8 mouse cellular contexts compared by ENCODE assay signal in the genomic region with DNA sequence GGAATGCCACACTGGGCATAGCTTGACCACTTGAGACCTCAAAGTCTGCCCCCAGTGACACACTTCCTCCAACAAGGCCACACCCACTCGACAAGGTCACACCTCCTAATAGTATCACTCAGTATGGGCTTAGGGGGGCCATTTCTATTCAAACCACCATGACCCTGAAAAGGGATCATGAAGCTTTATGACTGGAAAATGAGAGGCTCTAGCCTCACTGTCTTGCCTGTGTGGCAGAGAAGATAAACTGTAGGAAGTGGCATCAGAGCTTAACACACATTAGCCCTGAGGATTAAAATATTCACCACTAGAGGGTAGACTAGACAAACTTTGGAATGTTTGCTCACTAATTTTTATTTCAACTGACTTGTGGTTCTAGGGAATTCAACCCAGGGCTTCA. TPM values are rescaled to one million over a fixed set of nuclear protein-coding genes. Genes with fewer than 3 reads are reported as not detected.
DNase-seq lines count a peak whose midpoint lies in the region; ATAC-seq and TF ChIP-seq lines count a peak whose summit lies in the region.

No protein-coding gene starts in this region.

- H3K4me2 ChIP-seq in midbrain, embryonic 11.5 days: no peak overlapping the region
- no peak overlapping the region for H3K4me2 ChIP-seq in hindbrain, postnatal 0 days (ENCODE audit: low read depth, low read length)

- no peak for DNase-seq in frontal cortex, postnatal 25 days (ENCODE audit: low spot score in 2 of 2)
- no peak for DNase-seq in midbrain, embryonic 11.5 days (ENCODE audit: low spot score, missing footprints)
- DNase-seq in midbrain, embryonic 10.5 days (ENCODE audit: low spot score): no peak
- DNase-seq in hindbrain, postnatal 0 days (ENCODE audit: low spot score): peak; percentile 79
- peak; percentile 19 for DNase-seq in retina, postnatal 7 days (ENCODE audit: low read depth, low spot score)
- no peak for DNase-seq in frontal cortex, postnatal 10 days (ENCODE audit: low spot score in 2 of 2)
- no peak for DNase-seq in gastrocnemius, postnatal 4 days (ENCODE audit: low spot score in 2 of 2)

- no peaks in the 10 kb centered on the region for H3K9me3 ChIP-seq in midbrain, embryonic 11.5 days (ENCODE audit: control insufficient read depth, low read length)
- H3K9me3 ChIP-seq in midbrain, embryonic 10.5 days (replicated peaks): no peaks in the 10 kb centered on the region
- H3K9me3 ChIP-seq in hindbrain, postnatal 0 days (ENCODE audit: low read length): no peaks in the 10 kb centered on the region

- no peak overlapping the region for H3K27ac ChIP-seq in midbrain, embryonic 11.5 days (ENCODE audit: low read depth, low read length)
- H3K27ac ChIP-seq in midbrain, embryonic 10.5 days (replicated peaks): no peak overlapping the region
- H3K27ac ChIP-seq in hindbrain, postnatal 0 days: no peak overlapping the region

- 84% methylated on average over 1 of the region's 1 CpGs for WGBS in midbrain, embryonic 11.5 days
- WGBS in midbrain, embryonic 10.5 days: 85% methylated on average over 1 of the region's 1 CpGs
- 83% methylated on average over 1 of the region's 1 CpGs for WGBS in hindbrain, postnatal 0 days

- no peaks in the 10 kb centered on the region for H3K36me3 ChIP-seq in midbrain, embryonic 11.5 days (ENCODE audit: control insufficient read depth, insufficient read depth, low read length)
- no peaks in the 10 kb centered on the region for H3K36me3 ChIP-seq in midbrain, embryonic 10.5 days
- H3K36me3 ChIP-seq in hindbrain, postnatal 0 days (ENCODE audit: insufficient read depth, low read length): no peaks in the 10 kb centered on the region

- H3K4me1 ChIP-seq in midbrain, embryonic 11.5 days (ENCODE audit: control insufficient read depth, insufficient read depth, low read length): no peaks in the 10 kb centered on the region
- H3K4me1 ChIP-seq in midbrain, embryonic 10.5 days: no peaks in the 10 kb centered on the region
- no peaks in the 10 kb centered on the region for H3K4me1 ChIP-seq in hindbrain, postnatal 0 days (ENCODE audit: insufficient read depth, low read length)

- H3K27me3 ChIP-seq in midbrain, embryonic 11.5 days (ENCODE audit: control insufficient read depth, insufficient read depth, low read length): no peaks in the 10 kb centered on the region
- no peaks in the 10 kb centered on the region for H3K27me3 ChIP-seq in midbrain, embryonic 10.5 days (ENCODE audit: low read depth, poor library complexity, severe bottlenecking)
- H3K27me3 ChIP-seq in hindbrain, postnatal 0 days (ENCODE audit: insufficient read depth, low read length): 0 out of 2 replicates have a peak, but pooled peaks cover 1% of the 10 kb centered on the region

- no peak overlapping the region for H3K4me3 ChIP-seq in midbrain, embryonic 11.5 days (ENCODE audit: low read depth, low read length)
- no peak overlapping the region for H3K4me3 ChIP-seq in midbrain, embryonic 10.5 days
- no peak overlapping the region for H3K4me3 ChIP-seq in hindbrain, postnatal 0 days (ENCODE audit: low read length)

- TF ChIP-seq CTCF in hindbrain, postnatal 0 days (IDR thresholded peaks at IDR 0.05; ENCODE audit: low read depth): peak; percentile 73

- peak; percentile 78 for ATAC-seq in frontal cortex, adult (ENCODE audit: low TSS enrichment)
- peak; percentile 9; the same call in 1 of the 2 replicates for ATAC-seq in midbrain, embryonic 11.5 days (ENCODE audit: low FRiP score)
- peak; percentile 84 for ATAC-seq in hindbrain, postnatal 0 days

- no peak overlapping the region for H3K9ac ChIP-seq in midbrain, embryonic 11.5 days (ENCODE audit: low read length)
- no peak overlapping the region for H3K9ac ChIP-seq in hindbrain, postnatal 0 days (replicated peaks; ENCODE audit: low read length)

RNA-seq across cellular contexts. Expression of a gene that starts 8.3 kb away (rescaled TPM):
- polyA plus RNA-seq in midbrain, embryonic 11.5 days (2014; fragmentation: Nextera tagmentation; extraction: Ambion mirVana): 21.6 and 23.0 TPM in 2 replicates
- polyA plus RNA-seq in midbrain, embryonic 10.5 days (2016; fragmentation: Nextera tagmentation; extraction: Ambion mirVana): 21.1 and 22.5 TPM in 2 replicates
- 16.6 and 18.6 TPM in 2 replicates for total RNA-seq in hindbrain, postnatal 0 days (2014; rRNA removed)
- 10.0 and 10.3 TPM in 2 replicates for polyA plus RNA-seq in hindbrain, postnatal 0 days (2015; fragmentation: Nextera tagmentation; extraction: Ambion mirVana)
- total RNA-seq in gastrocnemius, postnatal 4 days (2021): 10 to 100 TPM; 13.2 to 18.0 TPM

RNA-seq across cellular contexts. Expression of a gene that starts 59.6 kb away (rescaled TPM):
- polyA plus RNA-seq in midbrain, embryonic 11.5 days (2014; fragmentation: Nextera tagmentation; extraction: Ambion mirVana): 5.3 and 5.4 TPM in 2 replicates
- 5.3 and 7.8 TPM in 2 replicates for polyA plus RNA-seq in midbrain, embryonic 10.5 days (2016; fragmentation: Nextera tagmentation; extraction: Ambion mirVana)
- 11.0 and 11.1 TPM in 2 replicates for total RNA-seq in hindbrain, postnatal 0 days (2014; rRNA removed)
- 14.8 and 15.7 TPM in 2 replicates for polyA plus RNA-seq in hindbrain, postnatal 0 days (2015; fragmentation: Nextera tagmentation; extraction: Ambion mirVana)
- 10 to 100 TPM; 19.5 to 20.6 TPM for total RNA-seq in gastrocnemius, postnatal 4 days (2021)

RNA-seq across cellular contexts. Expression of a gene that starts 59.8 kb away (rescaled TPM):
- 67.9 and 68.3 TPM in 2 replicates for polyA plus RNA-seq in midbrain, embryonic 11.5 days (2014; fragmentation: Nextera tagmentation; extraction: Ambion mirVana)
- 69.7 and 88.3 TPM in 2 replicates for polyA plus RNA-seq in midbrain, embryonic 10.5 days (2016; fragmentation: Nextera tagmentation; extraction: Ambion mirVana)
- 34.6 and 72.7 TPM in 2 replicates for total RNA-seq in hindbrain, postnatal 0 days (2014; rRNA removed)
- 46.3 and 54.9 TPM in 2 replicates for polyA plus RNA-seq in hindbrain, postnatal 0 days (2015; fragmentation: Nextera tagmentation; extraction: Ambion mirVana)
- 10 to 100 TPM; 66.9 to 89.1 TPM for total RNA-seq in gastrocnemius, postnatal 4 days (2021)

Comparison
In these comparisons a context has a peak if more than half of its experiments do, and no peak if none do; other contexts are left out.
1. ATAC-seq: peak in every context shown above with its lines; median percentile 84 in hindbrain, postnatal 0 days; 78 in frontal cortex, adult; 9 in midbrain, embryonic 11.5 days.
2. DNase-seq: peak in hindbrain, postnatal 0 days (single experiment) and retina, postnatal 7 days (single experiment); none in frontal cortex, postnatal 25 days (0 of 2), midbrain, embryonic 11.5 days (single experiment), midbrain, embryonic 10.5 days (single experiment), frontal cortex, postnatal 10 days (0 of 2) and gastrocnemius, postnatal 4 days (0 of 2).